Mouse (Mus musculus) urinary bladder, postnatal 25 days (tissue): Measurements from ENCODE around the gene Gm11639.
"Not testable (repeated sequence)": the region's sequence is repeated elsewhere in the genome, so short reads cannot be mapped to it uniquely, and the experiment has no call there.

Experiments used
- DNase-seq: peaks from one replicate; pipeline ENCODE4 v3.0.0; 2022; ENCODE audit warnings: low spot score

Gm11639 gene

DNA sequence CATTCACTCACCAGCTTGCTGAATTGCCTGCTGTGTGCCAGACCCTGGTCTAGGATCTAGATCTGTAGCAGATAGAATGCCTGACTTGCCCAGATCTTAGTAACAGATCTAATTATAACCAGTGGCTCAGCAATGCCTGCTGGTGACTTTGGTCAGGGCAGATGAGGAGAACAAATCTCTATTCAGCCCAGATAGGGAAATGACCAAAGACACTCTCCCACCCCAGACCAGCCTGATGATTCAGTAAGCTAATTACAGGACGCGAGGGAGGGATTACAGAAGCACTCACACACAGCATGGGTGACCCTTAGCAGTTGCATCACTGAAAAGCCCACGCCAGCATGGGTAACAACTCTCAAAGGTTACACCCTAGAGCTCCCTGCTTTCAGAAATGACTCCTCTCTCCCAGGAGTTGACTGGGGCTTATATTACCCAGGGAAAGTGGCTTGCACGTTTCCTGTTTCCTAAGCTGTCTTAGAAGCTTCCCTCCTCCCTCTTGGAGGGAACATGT is 435.1 kb downstream of the Gm11639 start:
- DNase-seq, result no peak

DNA sequence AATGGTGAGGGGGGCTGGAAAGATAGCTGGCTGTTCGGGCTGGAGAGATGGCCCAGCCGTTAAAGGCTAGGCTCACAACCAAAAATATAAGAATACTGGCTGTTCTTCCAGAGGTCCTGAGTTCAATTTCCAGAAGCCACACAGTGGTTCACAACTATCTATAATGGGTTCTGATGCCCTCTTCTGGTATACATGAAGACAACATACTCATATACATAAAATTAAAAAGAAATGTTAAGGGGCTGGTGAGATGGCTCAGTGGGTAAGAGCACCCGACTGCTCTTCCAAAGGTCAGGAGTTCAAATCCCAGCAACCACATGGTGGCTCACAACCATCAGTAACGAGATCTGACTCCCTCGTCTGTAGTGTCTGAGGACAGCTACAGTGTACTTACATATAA is 436.3 kb downstream of the Gm11639 start:
- not testable (repeated sequence) for DNase-seq

DNA sequence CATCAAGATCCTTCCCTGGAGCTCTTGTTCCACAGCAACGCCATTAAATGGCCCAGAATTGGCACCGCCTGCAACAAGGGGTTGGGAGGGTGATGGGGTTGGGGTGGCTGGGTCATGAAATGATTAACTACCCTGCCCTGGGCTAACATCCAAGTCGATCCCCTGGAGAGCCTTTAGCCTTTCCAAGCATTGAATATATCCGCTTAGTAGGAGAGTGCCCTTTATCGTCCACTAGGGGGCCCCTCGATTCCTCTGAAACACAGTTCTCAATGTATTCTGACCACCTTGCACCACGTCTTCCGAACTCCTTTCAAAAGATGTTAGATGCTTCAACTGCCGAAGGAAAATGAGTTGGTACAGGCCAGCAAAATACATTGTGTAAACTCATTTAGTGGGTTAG is 438.5 kb downstream of the Gm11639 start:
- peak; percentile 30 for DNase-seq

DNA sequence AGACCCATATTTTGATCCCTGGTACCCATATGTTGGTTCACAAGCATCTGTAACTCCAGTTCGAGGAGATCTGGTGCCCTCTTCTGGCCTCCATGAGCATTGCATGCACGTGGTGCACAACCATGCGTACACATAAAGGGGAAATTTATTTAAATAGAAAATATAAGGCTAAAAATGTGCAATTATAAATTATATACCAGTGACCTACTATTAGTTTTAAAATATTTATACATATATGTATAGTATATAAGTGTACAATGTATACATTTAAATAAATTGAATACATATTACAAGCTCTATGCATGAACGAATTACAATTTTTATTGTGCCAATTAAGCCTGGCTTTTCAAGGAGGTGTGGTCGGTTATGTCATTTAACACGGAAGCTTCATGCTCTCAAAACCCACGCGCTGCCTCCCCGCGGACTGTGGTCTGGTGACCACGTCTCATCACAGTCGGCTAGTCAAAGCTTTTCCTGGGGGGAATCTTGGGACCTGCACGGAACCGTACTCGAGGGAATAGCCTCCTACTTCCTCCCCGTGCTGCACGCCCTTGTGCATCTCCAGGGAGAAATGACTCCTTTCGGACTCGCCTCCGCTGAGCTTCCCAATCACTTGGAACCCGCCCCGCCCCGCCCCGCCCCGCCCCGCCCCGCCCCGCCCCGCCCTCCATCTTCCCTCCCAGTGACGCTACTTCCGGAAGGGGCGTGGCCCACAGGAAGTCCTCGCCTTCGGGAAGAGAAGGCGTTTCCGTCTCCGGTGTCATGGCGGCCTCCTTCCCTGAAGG is 440.4 kb downstream of the Gm11639 start, which contains the start of gene Mettl2:
Gene Mettl2, plus strand, starts transcription at position 691 of the 785 bp plus-strand sequence.
- peak; percentile 73 for DNase-seq

DNA sequence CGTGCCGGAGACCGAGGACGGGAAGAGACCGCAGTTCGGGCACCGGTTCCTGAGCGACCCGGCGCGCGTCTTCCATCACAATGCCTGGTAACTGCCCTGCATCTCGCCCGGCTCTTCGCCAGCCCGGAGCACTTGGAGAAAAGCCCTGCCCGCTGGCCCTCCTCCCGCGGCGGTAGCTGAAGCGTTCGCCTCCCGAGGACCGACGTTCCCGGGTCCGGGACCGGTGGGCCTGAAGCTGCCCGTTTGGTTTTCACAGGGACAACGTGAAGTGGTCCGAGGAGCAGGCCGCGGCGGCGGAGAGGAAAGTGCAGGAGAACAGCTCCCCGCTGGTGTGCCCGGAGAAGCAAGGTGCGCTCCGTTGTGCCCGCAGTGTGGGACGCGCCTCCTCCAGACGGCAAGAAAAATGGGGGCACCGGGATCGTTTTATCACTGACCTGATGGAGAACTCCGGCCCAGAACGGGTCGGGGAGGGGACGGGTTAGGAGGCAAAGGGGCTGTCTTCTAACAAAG is 441.1 kb downstream of the Gm11639 start:
- no peak for DNase-seq

DNA sequence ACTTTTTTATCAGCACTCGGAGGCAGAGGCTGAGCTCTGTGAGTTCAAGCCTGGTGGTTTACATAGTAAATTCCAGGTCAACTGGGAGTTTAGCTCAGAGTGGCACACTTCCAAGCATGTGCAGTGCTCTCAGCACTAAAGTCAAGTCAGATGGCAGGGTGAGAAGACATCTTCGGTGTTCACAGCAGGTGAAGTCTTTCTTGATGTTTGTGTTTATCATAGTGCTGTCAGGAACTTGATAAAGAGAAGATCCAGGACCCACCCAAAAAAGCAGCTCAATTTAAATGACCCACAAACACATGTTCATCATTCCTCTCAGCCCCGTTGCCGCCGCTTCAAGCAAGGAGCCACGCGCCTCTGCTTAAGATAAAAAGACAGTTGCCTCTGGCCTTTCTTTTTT is 450.2 kb downstream of the Gm11639 start:
- DNase-seq, result no peak

DNA sequence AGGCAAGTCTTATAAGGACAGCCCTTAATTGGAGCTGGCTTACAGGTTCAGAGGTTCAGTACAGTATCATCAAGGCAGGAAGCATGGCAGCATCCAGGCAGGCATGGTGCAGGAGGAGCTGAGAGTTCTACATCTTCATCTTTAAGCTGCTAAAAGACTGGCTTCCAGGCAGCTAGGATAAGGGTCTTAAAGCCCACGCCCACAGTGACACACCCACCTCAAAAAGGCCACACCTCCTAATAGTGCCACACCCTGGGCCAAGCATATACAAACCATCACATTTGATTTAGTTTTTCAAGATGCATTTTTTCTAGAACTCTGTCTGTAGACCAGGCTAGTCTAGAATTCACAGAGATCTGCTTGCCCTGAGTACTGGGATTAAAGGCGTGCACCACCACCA is 451.7 kb downstream of the Gm11639 start:
- not testable (repeated sequence) for DNase-seq

DNA sequence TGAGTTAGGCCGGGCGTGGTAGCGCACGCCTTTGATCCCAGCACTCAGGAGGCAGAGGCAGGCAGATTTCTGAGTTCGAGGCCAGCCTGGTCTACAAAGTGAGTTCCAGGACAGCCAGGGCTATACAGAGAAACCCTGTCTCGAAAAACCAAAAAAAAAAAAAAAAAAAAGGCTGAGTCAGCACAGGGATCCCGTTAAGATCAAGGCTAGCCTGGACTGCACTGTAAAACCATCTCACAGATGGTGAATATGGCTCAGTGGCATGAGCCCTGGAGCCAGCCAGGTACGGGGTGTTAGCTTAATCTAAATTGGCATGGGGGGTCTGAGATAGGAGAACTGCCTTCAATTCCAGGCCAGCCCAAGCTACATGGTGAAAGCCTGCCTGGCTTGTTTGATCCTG is 455.0 kb downstream of the Gm11639 start:
- DNase-seq, result not testable (repeated sequence)

DNA sequence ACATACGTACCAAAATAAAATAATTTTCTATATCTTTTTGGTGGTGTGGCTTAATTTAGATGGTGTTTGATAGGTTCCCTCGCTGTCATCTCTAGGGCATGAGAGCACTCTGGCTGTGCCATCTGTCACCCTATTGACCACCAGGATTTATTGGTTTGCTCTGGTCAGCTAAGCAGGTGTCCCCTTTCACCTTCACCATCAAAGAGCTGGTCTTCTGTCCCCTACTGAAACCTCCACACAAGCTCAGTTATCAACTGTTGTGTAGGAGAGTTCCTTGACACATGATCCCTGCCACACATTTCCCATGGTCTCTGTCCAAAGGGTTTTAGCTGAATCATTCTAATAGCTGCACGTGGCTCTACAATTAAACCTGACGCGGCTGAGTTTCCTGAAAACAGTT is 455.6 kb downstream of the Gm11639 start:
- no peak for DNase-seq

DNA sequence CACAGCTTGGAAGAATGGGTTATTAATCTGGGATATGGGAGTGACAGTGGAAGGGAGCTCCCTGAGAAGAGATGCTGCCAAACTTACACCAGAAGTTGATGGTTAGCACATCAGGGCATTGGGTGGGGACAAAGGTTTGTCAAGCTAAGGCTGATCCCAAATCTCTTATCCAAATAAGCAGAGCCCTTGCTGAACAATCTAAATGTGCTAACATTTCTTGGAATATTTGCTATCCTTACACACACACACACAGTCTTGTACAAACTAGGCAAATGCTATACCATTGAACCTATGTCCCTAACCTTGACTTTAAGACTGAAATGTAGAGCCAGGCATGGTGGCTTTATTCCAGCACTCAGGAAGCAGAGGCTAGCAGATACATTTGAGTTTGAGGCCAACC is 458.1 kb downstream of the Gm11639 start:
- DNase-seq, result no peak

DNA sequence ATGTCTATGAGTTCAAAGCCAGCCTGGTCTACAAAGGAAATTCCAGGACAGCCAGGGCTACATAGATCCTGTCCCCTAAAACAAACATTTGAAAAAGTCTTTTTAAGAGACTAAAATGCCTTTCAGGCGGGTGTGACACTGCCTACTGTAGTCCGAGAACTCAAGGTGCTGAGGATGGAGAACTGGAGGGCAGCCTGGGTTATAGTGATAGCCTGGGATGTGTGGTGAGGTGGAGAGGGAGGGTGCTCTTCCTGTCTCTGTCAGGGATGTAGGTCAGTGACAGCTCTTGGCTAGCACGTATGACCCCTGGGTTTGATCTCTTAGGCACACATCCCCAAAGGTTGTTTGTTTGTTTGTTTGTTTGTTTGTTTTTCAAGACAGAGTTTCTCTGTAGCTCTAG is 458.6 kb downstream of the Gm11639 start:
- DNase-seq, result no peak

DNA sequence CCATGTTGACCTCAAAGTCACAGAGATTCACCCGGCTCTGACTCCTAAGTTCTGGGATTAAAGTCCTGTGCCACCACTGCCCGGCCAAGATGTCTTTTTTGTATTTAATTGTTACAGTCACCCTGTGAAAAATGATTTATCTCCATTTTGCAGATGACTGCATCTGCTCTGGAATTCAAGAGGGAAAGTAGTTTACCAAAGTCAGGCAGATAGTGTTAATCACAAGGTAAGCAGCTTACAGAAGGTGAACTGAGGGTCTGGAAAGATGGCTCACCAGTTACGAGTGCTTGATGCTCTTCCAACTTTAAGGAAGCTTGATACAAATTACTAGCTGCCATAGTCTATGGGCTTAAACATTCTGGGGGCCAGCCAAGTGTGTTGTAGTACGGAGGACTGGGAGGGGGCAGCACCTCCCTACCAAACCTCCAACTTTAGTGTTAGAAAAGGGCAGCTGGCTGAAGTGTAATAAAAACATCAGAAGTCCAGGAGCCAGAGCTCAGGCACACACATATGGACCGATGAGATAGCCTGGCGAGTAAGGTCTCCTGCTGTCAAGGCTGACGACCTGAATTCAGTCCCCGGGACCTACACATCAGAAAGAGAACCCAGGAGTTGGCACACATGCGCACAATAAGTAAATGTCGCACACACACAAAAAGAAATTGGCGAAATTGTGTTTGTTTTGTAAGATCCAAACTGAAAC is 459.2 kb downstream of the Gm11639 start:
- DNase-seq, result no peak

DNA sequence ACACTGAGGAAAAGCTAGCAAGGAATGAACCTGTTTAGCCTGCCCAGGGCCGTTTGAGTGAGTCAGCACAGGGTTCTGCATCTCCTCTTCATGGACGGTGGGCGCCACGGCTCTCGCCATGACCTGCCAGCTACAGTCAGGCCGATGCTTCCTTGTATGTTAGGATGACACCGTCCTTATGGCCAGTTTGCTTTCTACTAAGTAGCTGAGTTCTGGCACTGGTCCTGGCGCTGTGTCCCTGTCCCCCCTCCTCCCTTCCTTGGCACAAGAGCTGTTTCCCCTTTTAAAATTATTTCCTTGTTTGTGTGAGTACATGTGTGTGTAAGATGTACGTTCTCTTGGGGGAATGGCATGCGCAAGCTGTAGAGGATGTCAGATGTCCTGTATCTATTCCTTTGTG is 459.7 kb downstream of the Gm11639 start:
- DNase-seq, result no peak

DNA sequence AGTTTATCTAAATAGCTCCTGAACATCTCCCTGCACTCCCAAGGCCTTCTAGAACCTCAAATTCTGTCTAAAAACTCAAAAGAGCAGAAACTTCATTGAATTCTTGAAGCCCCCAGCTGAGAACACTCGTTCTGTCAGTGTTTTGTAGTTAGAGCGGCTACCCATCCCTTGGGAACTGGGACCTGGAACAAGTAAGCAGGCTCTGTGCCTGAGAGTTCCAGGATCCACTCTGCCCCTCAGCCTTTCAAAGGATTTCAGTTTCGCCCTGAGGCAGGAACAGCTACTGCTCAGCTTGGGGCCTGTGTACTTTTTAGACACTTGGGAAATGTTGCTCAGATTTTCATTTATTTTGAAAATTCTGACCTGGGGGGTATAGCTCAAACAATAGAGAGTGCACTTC is 461.1 kb downstream of the Gm11639 start, which contains the start of gene Gm10842:
Gene Gm10842, plus strand, starts transcription at position 301 of the 400 bp plus-strand sequence.
- DNase-seq, result no peak

DNA sequence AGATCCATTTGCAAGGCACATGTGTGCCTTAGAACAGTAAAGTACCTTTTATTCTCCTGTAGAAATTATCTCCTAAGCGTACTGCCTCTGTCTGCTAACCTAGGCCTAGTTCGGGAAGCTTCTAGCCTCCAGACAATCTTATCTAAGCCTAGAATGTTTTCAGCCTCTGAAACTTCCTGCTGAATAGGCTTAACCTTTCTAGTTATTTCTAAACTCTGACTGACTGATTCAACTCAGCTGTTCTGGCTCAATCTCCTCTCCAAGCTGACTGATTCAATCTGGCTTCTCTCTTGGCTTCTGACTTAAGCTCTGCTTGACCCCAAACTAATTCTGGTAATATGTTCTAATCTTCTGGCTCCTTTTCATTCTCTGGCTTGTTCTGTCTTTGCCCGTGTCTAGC is 463.8 kb downstream of the Gm11639 start:
- DNase-seq, result no peak

DNA sequence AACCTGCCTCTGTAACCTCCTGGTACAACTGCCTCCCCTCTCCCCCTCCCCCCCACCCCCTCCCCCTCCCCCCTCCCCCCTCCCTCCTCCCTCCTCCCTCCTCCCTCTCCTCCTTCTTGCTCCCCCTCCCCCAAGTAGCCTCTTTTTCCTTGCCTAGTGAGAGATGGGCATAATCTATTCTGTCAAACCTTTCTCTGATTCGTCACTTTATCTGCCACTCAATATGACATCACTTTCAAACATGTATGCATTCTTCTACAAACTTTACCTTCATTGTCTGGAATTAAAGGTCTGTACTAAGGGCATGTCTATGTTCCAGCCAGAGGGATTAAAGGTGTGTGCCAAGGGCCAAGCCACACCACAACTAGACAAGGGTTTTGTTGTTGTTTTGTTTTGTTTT is 464.3 kb downstream of the Gm11639 start:
- no peak for DNase-seq

DNA sequence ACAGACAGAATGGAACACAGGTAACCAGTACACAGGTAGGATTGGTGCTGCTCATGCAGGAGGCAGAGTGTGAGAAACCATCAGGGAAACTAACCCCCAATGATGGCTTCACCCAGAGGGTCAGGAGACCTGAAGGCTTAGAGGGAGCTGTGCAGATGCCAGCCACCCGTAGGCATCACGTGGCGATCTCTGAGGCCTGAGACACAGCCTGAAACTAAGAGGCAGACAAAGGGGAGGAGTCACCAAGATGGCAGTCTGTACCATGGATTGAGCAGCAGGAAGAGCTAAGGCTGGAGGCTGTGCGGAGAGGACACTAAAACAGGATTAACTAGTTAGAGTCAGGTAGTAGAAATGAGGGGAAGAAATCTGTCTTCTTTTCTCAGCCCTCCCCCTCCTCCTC is 465.2 kb downstream of the Gm11639 start:
- no peak for DNase-seq

DNA sequence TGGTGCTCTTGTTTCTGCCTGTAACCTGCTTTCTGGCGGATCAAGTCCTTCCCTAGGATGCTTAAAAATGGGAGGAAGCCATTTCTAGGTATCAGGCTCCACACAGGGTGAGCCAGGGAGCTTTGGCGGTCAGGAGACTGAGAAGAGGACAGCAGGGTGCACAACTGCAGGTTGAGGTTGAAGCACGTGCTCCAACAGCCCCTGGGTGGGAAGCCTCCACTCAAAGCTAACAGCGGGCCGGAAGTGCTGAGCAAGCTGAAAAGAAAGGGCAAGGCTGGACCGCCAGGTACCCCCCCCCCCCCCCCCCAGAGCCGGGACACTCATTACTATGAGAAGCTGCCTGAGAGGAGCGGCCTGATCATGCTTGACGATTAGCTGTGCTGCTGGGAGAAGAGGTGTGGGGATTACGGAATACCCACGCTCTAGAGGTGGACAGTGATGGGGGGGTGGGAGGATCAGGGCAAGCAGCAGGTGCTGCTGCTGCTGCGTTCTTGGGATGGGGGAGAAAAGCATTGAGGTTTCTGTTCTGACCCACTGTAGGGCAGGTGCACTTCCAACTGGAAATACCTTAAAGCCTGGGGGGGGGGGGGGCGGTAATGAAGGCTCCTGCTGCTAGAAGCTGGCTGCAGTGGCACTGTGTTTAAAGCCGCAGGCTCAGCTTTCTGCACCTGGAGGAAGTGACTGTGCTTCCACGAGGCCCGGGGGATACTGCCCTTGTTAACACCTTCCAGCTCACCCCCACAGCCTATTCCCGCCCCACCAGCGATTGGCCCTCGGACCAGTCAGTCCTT is 465.9 kb downstream of the Gm11639 start:
- no peak for DNase-seq

DNA sequence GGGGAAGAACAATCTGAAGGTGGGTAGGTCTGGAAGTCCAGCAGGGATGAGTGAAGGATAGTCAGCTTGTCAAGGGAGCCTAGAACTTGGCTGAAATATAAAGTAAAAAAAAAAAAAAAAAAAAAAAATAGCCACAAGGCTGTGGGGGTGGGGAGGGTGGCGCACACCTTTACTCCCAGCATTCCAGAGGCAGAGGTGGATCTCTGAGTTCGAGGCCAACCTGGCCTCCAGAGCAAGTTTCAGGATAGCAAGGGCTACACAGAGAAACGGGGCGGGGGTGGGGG is 466.5 kb downstream of the Gm11639 start:
- DNase-seq, result no peak

DNA sequence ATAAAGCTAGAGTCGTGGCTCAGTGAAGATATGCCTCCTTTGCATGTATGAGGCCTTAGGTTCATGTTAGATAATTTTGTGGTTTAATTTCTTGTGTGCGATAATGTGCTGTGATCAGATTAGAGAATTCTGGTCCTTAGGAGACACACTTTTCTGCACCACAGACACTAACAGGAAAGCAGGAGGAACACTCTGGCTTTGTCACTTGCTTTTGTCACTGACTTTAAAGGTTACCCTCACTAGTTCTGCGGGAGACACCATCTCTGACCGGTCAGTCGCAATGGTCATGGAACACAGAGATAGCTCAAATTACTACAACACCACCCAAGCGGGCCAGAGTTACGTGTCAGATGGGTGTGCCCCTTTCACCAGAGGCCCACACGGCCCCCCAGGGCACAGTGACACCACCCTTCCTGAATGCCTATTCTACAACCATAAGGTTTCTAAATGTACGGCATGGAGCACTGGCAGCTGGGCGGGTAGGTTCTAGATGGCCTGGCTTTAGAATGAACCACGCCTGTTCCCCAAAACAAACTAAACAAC is 466.9 kb downstream of the Gm11639 start:
- no peak for DNase-seq

DNA sequence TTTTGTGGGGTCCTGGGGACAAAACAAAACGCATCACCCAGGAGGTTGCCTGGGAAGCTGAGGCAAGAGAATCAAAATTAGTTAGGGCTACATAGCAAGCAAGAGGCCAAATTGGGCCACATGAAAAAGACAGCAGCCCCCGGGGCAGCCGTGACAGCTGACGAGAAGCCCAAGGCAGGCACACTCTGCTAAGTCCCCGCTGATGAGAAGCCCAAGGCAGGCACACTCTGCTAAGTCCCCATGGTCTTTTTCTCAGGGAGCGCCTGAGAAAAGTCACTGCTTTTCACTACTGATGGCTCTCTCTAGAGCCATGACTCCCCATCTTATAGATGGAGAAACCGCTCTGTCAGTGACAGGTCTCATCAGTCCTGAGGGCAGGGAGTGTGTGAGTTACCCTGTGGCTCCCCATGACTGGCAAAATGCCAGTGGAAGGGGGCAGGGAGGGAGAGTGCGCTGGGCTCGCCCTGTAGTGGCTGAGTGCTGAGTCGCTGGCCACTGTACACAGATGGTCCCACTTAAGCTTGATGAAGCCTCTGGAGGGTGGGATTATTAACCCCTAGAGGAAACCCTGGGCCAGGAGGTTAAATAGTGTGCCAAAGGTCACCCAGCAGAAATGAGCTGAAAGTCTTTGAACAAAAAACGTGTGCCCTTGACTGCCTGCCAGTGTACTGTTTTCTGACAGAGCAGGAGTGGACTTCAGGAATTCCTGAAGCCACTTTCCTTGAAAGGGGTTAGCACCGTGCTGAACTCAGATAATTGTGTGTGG is 467.7 kb downstream of the Gm11639 start:
- no peak for DNase-seq
